Mouse (Mus musculus) MEL (cell line): ENCODE measurements around the gene Dock7. TPM values are rescaled to one million over a fixed set of nuclear protein-coding genes. Genes with fewer than 3 reads are reported as not detected.

ENCODE experiments used
- DNase-seq: peaks from one replicate; pipeline ENCODE4 v3.0.0; 2011; ENCODE audit warnings: low read depth, low spot score
- H3K27ac ChIP-seq: 2 replicates; pipeline ENCODE4 v1.5.1; 2012; ENCODE audit warnings: low read depth, mild to moderate bottlenecking, control low read depth, low read length, moderate library complexity; ENCODE audit not compliant: control insufficient read depth
- H3K27me3 ChIP-seq, 2 experiments: fragments of 150-350 bp in 1 of 2; sonication (generic) in 1 of 2; 2 replicates each; pipeline ENCODE4 v1.6.1; 2012; ENCODE audit warnings: low read length in 2 of 2, mild to moderate bottlenecking in 2 of 2, improper control_type of control experiment in 1 of 2, moderate library complexity in 1 of 2; ENCODE audit not compliant: insufficient read depth in 2 of 2, control insufficient read depth in 1 of 2
- H3K36me3 ChIP-seq, 2 experiments: 2 replicates each; pipeline ENCODE4 v1.6.1; 2012 to 2014; ENCODE audit warnings: low read length in 2 of 2, improper control_type of control experiment in 1 of 2, inconsistent platforms in 1 of 2, mild to moderate bottlenecking in 1 of 2; ENCODE audit not compliant: insufficient read depth in 2 of 2, control insufficient read depth in 1 of 2
- H3K4me1 ChIP-seq, 2 experiments: fragments of 150-350 bp in 1 of 2; sonication (generic) in 1 of 2; 2 replicates each; pipeline ENCODE4 v1.6.1; 2012; ENCODE audit warnings: low read length in 2 of 2, improper control_type of control experiment in 1 of 2, mild to moderate bottlenecking in 1 of 2; ENCODE audit not compliant: insufficient read depth in 2 of 2, control insufficient read depth in 1 of 2
- H3K4me3 ChIP-seq, 2 experiments: fragments of 150-350 bp in 1 of 2; sonication (generic) in 1 of 2; 2 replicates each; pipeline ENCODE4 v1.5.1; 2012; ENCODE audit warnings: low read depth in 2 of 2, low read length in 2 of 2, mild to moderate bottlenecking in 2 of 2, moderate library complexity in 2 of 2, control low read depth in 1 of 2, improper control_type of control experiment in 1 of 2; ENCODE audit not compliant: control insufficient read depth in 1 of 2, insufficient read depth in 1 of 2
- H3K79me2 ChIP-seq: 2 replicates; pipeline ENCODE4 v1.6.1; 2012; ENCODE audit warnings: mild to moderate bottlenecking, low read length, moderate library complexity; ENCODE audit not compliant: control insufficient read depth, poor library complexity, insufficient read depth
- H3K9ac ChIP-seq: 2 replicates; pipeline ENCODE4 v1.6.1; 2012; ENCODE audit warnings: low read depth, mild to moderate bottlenecking, control low read depth, low read length, moderate library complexity; ENCODE audit not compliant: control insufficient read depth, poor library complexity, severe bottlenecking
- H3K9me3 ChIP-seq: fragments of 150-350 bp; sonication (generic); replicated peaks from 2 replicates; pipeline ENCODE4 v1.6.1; 2012; ENCODE audit warnings: mild to moderate bottlenecking, low read length, improper control_type of control experiment, moderate library complexity; ENCODE audit not compliant: insufficient read depth
- CHD2 ChIP-seq: IDR thresholded peaks from 2 replicates; pipeline ENCODE4 v1.6.1; 2011; ENCODE audit warnings: low read length, improper control_type of control experiment
- ELF1 ChIP-seq: IDR thresholded peaks from 2 replicates; pipeline ENCODE4 v1.6.1; 2014; ENCODE audit warnings: low read depth, mild to moderate bottlenecking, inconsistent platforms, low read length, improper control_type of control experiment, moderate library complexity
- EP300 ChIP-seq, 2 experiments: IDR thresholded peaks; 2 replicates each; pipeline ENCODE4 v1.6.1; 2011; ENCODE audit warnings: improper control_type of control experiment in 2 of 2, low read length in 2 of 2, low read depth in 1 of 2, mild to moderate bottlenecking in 1 of 2
- ETS1 ChIP-seq: IDR thresholded peaks from 2 replicates; pipeline ENCODE4 v1.6.1; 2012; ENCODE audit warnings: low read depth, mild to moderate bottlenecking, inconsistent platforms, low read length, improper control_type of control experiment, moderate library complexity
- GATA1 ChIP-seq: IDR thresholded peaks from 2 replicates; pipeline ENCODE4 v1.6.1; 2011; ENCODE audit warnings: low read depth, low read length, improper control_type of control experiment
- JUND ChIP-seq: IDR thresholded peaks from 2 replicates; pipeline ENCODE4 v1.6.1; 2011; ENCODE audit warnings: low read depth, mild to moderate bottlenecking, improper control_type of control experiment, low read length
- MAZ ChIP-seq: IDR thresholded peaks from 2 replicates; pipeline ENCODE4 v1.6.1; 2012; ENCODE audit warnings: low read depth, mild to moderate bottlenecking, inconsistent platforms, low read length, improper control_type of control experiment
- MEF2A ChIP-seq: IDR thresholded peaks from 2 replicates; pipeline ENCODE4 v1.6.1; 2014; ENCODE audit warnings: low read depth, mild to moderate bottlenecking, inconsistent platforms, low read length, improper control_type of control experiment; ENCODE audit not compliant: poor library complexity, insufficient replicate concordance, severe bottlenecking; ENCODE audit errors: extremely low read depth
- NELFE ChIP-seq: IDR thresholded peaks from 2 replicates; pipeline ENCODE4 v1.6.1; 2011; ENCODE audit warnings: low read depth, low read length, improper control_type of control experiment
- NRF1 ChIP-seq: IDR thresholded peaks from 2 replicates; pipeline ENCODE4 v1.6.1; 2014; ENCODE audit warnings: low read depth, mild to moderate bottlenecking, inconsistent platforms, low read length, improper control_type of control experiment, moderate library complexity; ENCODE audit not compliant: poor library complexity, insufficient read depth, severe bottlenecking
- POLR2A ChIP-seq, 2 experiments: IDR thresholded peaks; 2 replicates each; pipeline ENCODE4 v1.6.1; 2011 to 2012; ENCODE audit warnings: low read length in 2 of 2, mild to moderate bottlenecking in 2 of 2, control low read depth in 1 of 2, improper control_type of control experiment in 1 of 2, low read depth in 1 of 2, moderate library complexity in 1 of 2; ENCODE audit not compliant: control insufficient read depth in 1 of 2, insufficient read depth in 1 of 2, poor library complexity in 1 of 2
- RCOR1 ChIP-seq: IDR thresholded peaks from 2 replicates; pipeline ENCODE4 v1.6.1; 2012; ENCODE audit warnings: low read depth, mild to moderate bottlenecking, inconsistent platforms, low read length, improper control_type of control experiment
- SIN3A ChIP-seq: IDR thresholded peaks from 2 replicates; pipeline ENCODE4 v1.6.1; 2012; ENCODE audit warnings: low read length, improper control_type of control experiment, inconsistent platforms
- TAL1 ChIP-seq: IDR thresholded peaks from 2 replicates; pipeline ENCODE4 v1.6.1; 2012; ENCODE audit warnings: mild to moderate bottlenecking, inconsistent platforms, low read length, moderate library complexity, mixed read lengths
- TBP ChIP-seq: IDR thresholded peaks from 2 replicates; pipeline ENCODE4 v1.8.0; 2011; ENCODE audit warnings: low read depth, low read length, improper control_type of control experiment
- TCF12 ChIP-seq: IDR thresholded peaks from 2 replicates; pipeline ENCODE4 v1.6.1; 2014; ENCODE audit warnings: low read depth, mild to moderate bottlenecking, inconsistent platforms, low read length, improper control_type of control experiment, moderate library complexity
- ZC3H11A ChIP-seq: IDR thresholded peaks from 2 replicates; pipeline ENCODE4 v1.6.1; 2012; ENCODE audit warnings: low read depth, mild to moderate bottlenecking, inconsistent platforms, low read length, improper control_type of control experiment
- ZKSCAN1 ChIP-seq: IDR thresholded peaks from 2 replicates; pipeline ENCODE4 v1.6.1; 2012; ENCODE audit warnings: low read depth, mild to moderate bottlenecking, inconsistent platforms, low read length, improper control_type of control experiment, moderate library complexity
- ZMIZ1 ChIP-seq: IDR thresholded peaks from 2 replicates; pipeline ENCODE4 v1.6.1; 2012; ENCODE audit warnings: low read depth, mild to moderate bottlenecking, inconsistent platforms, low read length, improper control_type of control experiment, moderate library complexity
- polyA plus RNA-seq, 2 experiments: library from polyadenylated mRNA; stranded (reverse) in 1 of 2; unstranded in 1 of 2; fragments of >175 nt in 1 of 2; fragments of >200 nt in 1 of 2; gene quantifications; 2 replicates each; pipeline versions ENCODE4 v1.2.1 to v1.2.4; 2012; ENCODE audit warnings: low replicate concordance in 2 of 2, low read depth in 1 of 2; ENCODE audit not compliant: insufficient read length in 2 of 2, insufficient read depth in 1 of 2, missing spikeins in 1 of 2
- total RNA-seq: library from RNA; depleted of rRNA; stranded (reverse); fragments of 300-350 nt; gene quantifications from 2 replicates; pipeline ENCODE4 v1.2.3, GENCODE M21; 2012

Gene Dock7
- total and polyA plus RNA-seq, 3 experiments: 19.5 to 19.8 TPM; not detected in 1

GRCm38 (mm10) chr4:99131227-99131653, 10.5 kb upstream of the Dock7 start:
- Histone ChIP-seq H3K27me3 (peaks cover 0 to 3% of the 10 kb centered on the region in 2 experiments; a peak in 2 of 4 replicates), H3K9ac (no peak overlapping the region), H3K4me1 (peaks cover 2 to 11% of the 10 kb centered on the region in 2 experiments; a peak in 3 of 4 replicates), H3K9me3 (no peaks in the 10 kb centered on the region), H3K4me3 (no peak overlapping the region), H3K27ac (no peak overlapping the region), H3K79me2 (no peaks in the 10 kb centered on the region), H3K36me3 (peaks cover 0 to 6% of the 10 kb centered on the region in 2 experiments; a peak in 2 of 4 replicates)
- TF ChIP-seq POLR2A (IDR thresholded peaks at IDR 0.05; ENCODE audit: control insufficient read depth in 1 of 2, insufficient read depth in 1 of 2, low read depth in 1 of 2, low read length in 2 of 2, poor library complexity in 1 of 2) (no peak), TCF12 (peak; percentile 56; the same call in 1 of the 2 replicates), EP300 (IDR thresholded peaks at IDR 0.05; ENCODE audit: low read depth in 1 of 2, low read length in 2 of 2) (peak; percentile 32 to 63; a peak in 2 of 4 replicates), RCOR1 (peak; percentile 95), NRF1 (no peak), SIN3A (no peak), CHD2 (no peak), JUND (no peak), MAZ (no peak), ZKSCAN1 (no peak), MEF2A (0 out of 2 replicates have a peak, but pooled peaks have one; percentile 23), TAL1 (no peak), ZMIZ1 (no peak), ETS1 (peak; percentile 58; the same call in 1 of the 2 replicates), ZC3H11A (no peak), TBP (no peak), GATA1 (peak; percentile 52)
- DNase-seq: peak; percentile 30

- no peaks in the 10 kb centered on the region for H3K9me3 ChIP-seq
- no peak for DNase-seq
- peaks cover 0 to 3% of the 10 kb centered on the region in 2 experiments; a peak in 1 of 4 replicates for H3K27me3 ChIP-seq
- no peak overlapping the region for H3K27ac ChIP-seq
- no peak overlapping the region for H3K9ac ChIP-seq
- peaks cover 9 to 11% of the 10 kb centered on the region in 2 experiments for H3K4me1 ChIP-seq
- peaks cover 0 to 11% of the 10 kb centered on the region in 2 experiments; a peak in 2 of 4 replicates for H3K36me3 ChIP-seq
- TF ChIP-seq SIN3A (no peak), ELF1 (no peak), NELFE (no peak), GATA1 (no peak)
- TF ChIP-seq, all 39 proteins: peak for 0
- no peak overlapping the region for H3K4me3 ChIP-seq
- H3K79me2 ChIP-seq: peaks cover 9% of the 10 kb centered on the region
These were observed 2.8 kb upstream of the Dock7 start for GRCm38 (mm10) chr4:99123546-99123945.
